Mouse (Mus musculus): ENCODE results near the gene Scaf11. TPM values are rescaled to one million over a fixed set of nuclear protein-coding genes. Genes with fewer than 3 reads are reported as not detected.

Gene Scaf11
- total RNA-seq (2023): 105 TPM

GRCm38 (mm10) chr15:96460730-96461540, at the start of gene Scaf11:
Gene Scaf11, minus strand, starts transcription at chr15:96460843.

Other genes with a start within 250 kb of the Scaf11 start
- gene Arid2, start 173.3 kb downstream of the Scaf11 start, total RNA-seq (2023): 84.1 TPM
- gene Slc38a1, start 182.1 kb upstream of the Scaf11 start, total RNA-seq (2023): 159 TPM
- 322 TPM for gene Slc38a2, start 238.9 kb upstream of the Scaf11 start, total RNA-seq (2023)

All from CD4-positive naive resting alpha-beta T cell, adult 76 days (primary cell).